Mouse (Mus musculus) heart, embryonic 13.5 days (tissue): Measurements from ENCODE around the gene Stt3b. TPM values are rescaled to one million over a fixed set of nuclear protein-coding genes. Genes with fewer than 3 reads are reported as not detected.

Experiments used
- ATAC-seq: fragments of 200-750 bp; cut with Nextera tagmentation; 2 replicates; pipeline ENCODE4 v1.8.0; 2017; ENCODE audit warnings: moderate TSS enrichment; ENCODE audit not compliant: insufficient number of reproducible peaks, low FRiP score, low TSS enrichment; ENCODE audit errors: extremely low read depth
- H3K27ac ChIP-seq: fragments of 300-500 bp; sonication (generic); replicated peaks from 2 replicates; pipeline ENCODE4 v1.5.1; 2015; ENCODE audit warnings: moderate library complexity, mild to moderate bottlenecking, inconsistent platforms
- H3K27me3 ChIP-seq: fragments of 300-500 bp; sonication (generic); replicated peaks from 2 replicates; pipeline ENCODE4 v1.6.1; 2015; ENCODE audit warnings: mild to moderate bottlenecking, inconsistent platforms
- H3K36me3 ChIP-seq: fragments of 300-500 bp; sonication (generic); 2 replicates; pipeline ENCODE4 v1.6.1; 2015; ENCODE audit warnings: mild to moderate bottlenecking, inconsistent platforms
- H3K4me1 ChIP-seq: fragments of 300-500 bp; sonication (generic); 2 replicates; pipeline ENCODE4 v1.6.1; 2015; ENCODE audit warnings: inconsistent platforms
- H3K4me2 ChIP-seq: fragments of 300-500 bp; sonication (generic); 2 replicates; pipeline ENCODE4 v1.6.1; 2015; ENCODE audit warnings: inconsistent platforms, mild to moderate bottlenecking, moderate library complexity
- H3K4me3 ChIP-seq: fragments of 300-500 bp; sonication (generic); 2 replicates; pipeline ENCODE4 v1.5.1; 2015; ENCODE audit warnings: moderate library complexity, mild to moderate bottlenecking, inconsistent platforms
- H3K9ac ChIP-seq: fragments of 300-500 bp; sonication (generic); 2 replicates; pipeline ENCODE4 v1.6.1; 2015; ENCODE audit warnings: inconsistent platforms, mild to moderate bottlenecking, moderate library complexity
- H3K9me3 ChIP-seq: fragments of 300-500 bp; sonication (generic); 2 replicates; pipeline ENCODE4 v1.6.1; 2016; ENCODE audit warnings: inconsistent platforms
- WGBS: fragments of 180-500 bp; shearing (Covaris S2); methylation state at CpG from one replicate; pipeline ENCODE4 v1.1.7; 2015; ENCODE audit warnings: mixed read lengths; 5-methylcytosine and 5-hydroxymethylcytosine counted together
- polyA plus RNA-seq: library from polyadenylated mRNA; unstranded; fragments of >200 nt; fragmentation: Nextera tagmentation; extraction: Ambion mirVana; gene quantifications from 2 replicates; pipeline ENCODE4 v1.2.1, GENCODE M21; 2015

Stt3b gene
- polyA plus RNA-seq, 1 experiment from 2014 or later: 70.9 TPM

DNA sequence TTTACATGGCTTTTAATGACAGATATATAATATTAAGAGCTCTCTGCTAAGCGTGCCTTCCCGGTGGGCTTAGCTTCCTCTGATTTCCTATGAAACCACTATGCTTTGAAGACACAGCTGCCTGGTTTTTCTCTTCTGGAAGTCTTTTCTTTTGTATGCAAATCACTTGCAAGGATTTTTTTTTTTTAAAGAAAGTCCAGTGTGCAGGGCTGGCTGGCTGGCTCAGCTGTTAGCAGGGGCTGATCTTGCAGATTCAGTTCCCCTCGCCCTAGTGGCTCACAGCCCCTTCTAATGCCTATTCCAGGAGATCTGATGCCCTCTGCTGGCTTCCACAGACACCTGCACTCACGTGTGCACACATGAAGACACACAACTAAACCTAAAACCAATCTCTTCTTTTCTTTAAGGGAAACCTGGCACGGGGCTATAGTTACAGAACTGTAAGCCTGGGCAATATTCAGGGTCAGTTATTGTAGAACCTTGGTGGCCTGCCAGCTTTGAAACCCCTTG is 96.4 kb downstream of the Stt3b start:
- Histone ChIP-seq H3K4me2 (no peak overlapping the region), H3K4me3 (no peak overlapping the region), H3K27ac (no peak overlapping the region), H3K27me3 (no peaks in the 10 kb centered on the region), H3K4me1 (peaks cover 20% of the 10 kb centered on the region), H3K9ac (no peak overlapping the region), H3K9me3 (peaks cover 5% of the 10 kb centered on the region; the same call in 1 of the 2 replicates), H3K36me3 (no peaks in the 10 kb centered on the region)
- 83% methylated on average over 5 of the region's 5 CpGs for WGBS
- ATAC-seq: no peak

DNA sequence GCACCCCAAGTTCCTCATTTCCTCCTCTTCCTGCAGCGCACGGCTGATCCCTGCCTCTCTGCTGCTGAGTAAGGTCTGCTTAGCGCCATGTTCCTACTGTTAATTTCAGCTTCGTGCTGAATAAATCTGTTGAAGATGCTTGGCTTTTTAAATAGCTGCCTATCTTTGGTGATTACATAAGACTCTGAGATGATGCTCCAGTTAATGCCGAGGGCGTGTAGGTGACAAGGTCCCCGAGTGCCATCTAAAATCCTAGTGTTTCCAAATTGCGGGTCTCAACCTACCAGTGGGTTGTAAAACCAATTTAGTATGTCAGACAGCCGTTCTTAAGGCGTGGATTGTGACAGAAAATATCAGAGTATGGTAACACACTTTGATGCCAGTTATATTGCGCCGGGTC is 99.7 kb downstream of the Stt3b start:
- no peak for ATAC-seq
- no peak overlapping the region for H3K4me2 ChIP-seq

DNA sequence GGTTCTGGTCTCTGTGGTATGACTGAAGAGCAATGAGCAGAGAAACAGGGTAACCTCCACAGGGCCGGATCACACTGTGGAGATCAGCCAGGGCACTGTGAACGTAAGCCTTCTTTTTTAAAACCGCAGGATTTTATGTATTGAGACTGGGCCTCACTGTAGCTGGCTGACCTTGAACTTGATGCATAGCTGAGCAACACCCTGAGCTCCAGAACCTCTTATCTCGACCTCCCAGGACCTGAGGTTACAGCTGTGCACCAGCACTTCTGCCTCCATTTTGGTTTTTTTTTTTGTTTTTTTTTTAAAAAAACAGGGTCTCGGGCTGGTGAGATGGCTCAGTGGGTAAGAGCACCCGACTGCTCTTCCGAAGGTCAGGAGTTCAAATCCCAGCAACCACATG is 100.5 kb downstream of the Stt3b start:
- Histone ChIP-seq H3K27ac (no peak overlapping the region), H3K9me3 (peaks cover 5% of the 10 kb centered on the region; the same call in 1 of the 2 replicates), H3K36me3 (peaks cover 5% of the 10 kb centered on the region; the same call in 1 of the 2 replicates), H3K4me3 (no peak overlapping the region), H3K27me3 (no peaks in the 10 kb centered on the region), H3K9ac (no peak overlapping the region), H3K4me1 (peaks cover 16% of the 10 kb centered on the region), H3K4me2 (no peak overlapping the region)
- ATAC-seq: no peak
- WGBS: 71% methylated on average over 7 of the region's 7 CpGs

More for the DNA sequence above, 99.7 kb downstream of the Stt3b start:
- Histone ChIP-seq H3K27me3 (no peaks in the 10 kb centered on the region), H3K9ac (no peak overlapping the region), H3K27ac (no peak overlapping the region), H3K4me1 (peaks cover 23% of the 10 kb centered on the region), H3K9me3 (peaks cover 5% of the 10 kb centered on the region; the same call in 1 of the 2 replicates), H3K36me3 (peaks cover 5% of the 10 kb centered on the region; the same call in 1 of the 2 replicates), H3K4me3 (no peak overlapping the region)
- WGBS: 82% methylated on average over 12 of the region's 12 CpGs

DNA sequence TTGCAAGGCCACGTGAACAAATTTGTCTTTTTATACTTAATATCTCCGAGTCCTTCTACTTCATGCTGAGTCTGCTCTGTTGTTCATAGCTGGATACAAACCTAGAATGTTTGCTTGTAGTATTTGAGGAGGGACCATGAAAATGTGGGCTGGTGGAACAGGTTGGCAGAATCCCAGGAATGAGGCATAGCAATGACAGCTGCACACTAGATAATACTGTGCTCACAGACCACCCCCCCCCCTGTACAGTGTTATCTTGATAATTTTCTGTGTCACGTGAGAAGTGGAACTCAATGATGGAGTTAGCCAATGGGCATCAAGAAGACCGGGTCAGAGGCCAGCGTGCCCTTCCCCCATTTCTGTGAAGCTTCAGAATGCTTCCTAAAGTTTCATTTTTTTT is 104.0 kb downstream of the Stt3b start:
- no peak overlapping the region for H3K4me3 ChIP-seq
- H3K4me2 ChIP-seq: no peak overlapping the region; the same call in 1 of the 2 replicates
- H3K9ac ChIP-seq: no peak overlapping the region
- no peak for ATAC-seq
- H3K4me1 ChIP-seq: peaks cover 11% of the 10 kb centered on the region
- H3K27me3 ChIP-seq: no peaks in the 10 kb centered on the region
- H3K9me3 ChIP-seq: no peaks in the 10 kb centered on the region
- peaks cover 5% of the 10 kb centered on the region; the same call in 1 of the 2 replicates for H3K36me3 ChIP-seq
- WGBS: 51% methylated on average over 5 of the region's 5 CpGs
- no peak overlapping the region for H3K27ac ChIP-seq

DNA sequence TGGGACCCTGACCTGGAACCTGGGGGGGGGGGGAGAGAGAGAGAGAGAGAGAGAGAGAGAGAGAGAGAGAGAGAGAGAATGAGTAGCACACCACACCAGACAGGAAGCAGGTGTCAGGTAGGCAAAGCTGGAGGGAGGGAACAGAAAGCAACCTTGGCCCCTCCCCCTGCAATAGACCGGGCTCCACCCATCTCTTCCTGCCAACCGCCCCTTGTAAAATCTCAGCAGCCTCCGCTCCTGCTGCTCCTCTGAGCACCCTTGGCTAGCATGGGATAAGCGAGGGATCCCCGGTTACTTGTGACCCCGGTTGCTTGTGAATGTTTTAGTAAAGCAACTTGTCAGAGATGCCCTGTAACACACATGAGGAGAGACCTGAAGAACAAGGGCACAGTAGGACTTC is 104.7 kb downstream of the Stt3b start:
- Histone ChIP-seq H3K27ac (no peak overlapping the region), H3K4me3 (no peak overlapping the region), H3K4me1 (peaks cover 11% of the 10 kb centered on the region), H3K36me3 (peaks cover 5% of the 10 kb centered on the region; the same call in 1 of the 2 replicates), H3K27me3 (no peaks in the 10 kb centered on the region), H3K4me2 (peak overlapping the region; percentile 48), H3K9me3 (no peaks in the 10 kb centered on the region), H3K9ac (no peak overlapping the region)
- no peak for ATAC-seq
- WGBS: 14% methylated on average over 6 of the region's 6 CpGs

DNA sequence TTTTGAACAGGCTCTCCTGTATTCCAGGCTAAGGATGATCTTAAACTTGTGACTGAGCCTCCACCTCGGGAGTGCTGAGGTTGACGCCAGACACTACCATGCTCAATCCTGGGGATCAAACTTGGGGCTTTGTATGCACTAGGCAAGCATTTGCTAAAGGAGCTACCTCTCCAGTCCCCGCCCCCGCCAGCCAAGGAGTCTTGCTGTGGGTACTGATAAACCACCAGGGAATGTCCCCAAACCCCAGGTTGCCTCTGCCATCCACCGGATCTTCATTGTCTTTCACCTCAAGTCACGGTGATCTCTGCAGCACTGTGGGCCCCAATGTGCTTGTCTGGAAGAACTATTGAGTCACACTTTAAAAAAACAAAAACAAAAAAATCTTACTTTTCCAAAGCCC is 107.1 kb downstream of the Stt3b start:
- WGBS: 57% methylated on average over 6 of the region's 6 CpGs
- Histone ChIP-seq H3K36me3 (peaks cover 1% of the 10 kb centered on the region; the same call in 1 of the 2 replicates), H3K4me3 (no peak overlapping the region), H3K9ac (no peak overlapping the region), H3K4me2 (no peak overlapping the region), H3K4me1 (peaks cover 11% of the 10 kb centered on the region), H3K27me3 (no peaks in the 10 kb centered on the region), H3K27ac (no peak overlapping the region), H3K9me3 (no peaks in the 10 kb centered on the region)
- ATAC-seq: no peak

DNA sequence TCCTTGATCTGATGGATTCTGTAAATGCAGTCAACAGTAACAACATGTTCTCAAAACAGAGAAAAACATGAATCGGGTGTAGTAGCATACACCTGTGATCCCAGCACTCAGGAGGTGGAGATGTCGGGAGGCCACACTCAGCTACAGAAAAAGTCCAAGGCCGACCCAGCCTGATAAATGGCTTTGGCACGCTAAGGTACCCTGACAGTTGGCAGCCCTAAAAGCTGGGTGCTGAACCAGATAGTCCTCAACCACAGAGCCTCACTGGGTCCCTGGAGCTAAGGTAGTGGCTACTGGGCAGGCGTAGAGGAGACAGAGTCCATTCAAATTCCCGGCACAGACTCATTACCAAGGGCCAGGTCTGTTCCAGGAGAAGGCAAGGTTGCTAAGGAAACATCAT is 109.0 kb downstream of the Stt3b start:
- no peaks in the 10 kb centered on the region for H3K27me3 ChIP-seq
- H3K9ac ChIP-seq: no peak overlapping the region
- no peak overlapping the region for H3K27ac ChIP-seq
- WGBS: 85% methylated on average over 6 of the region's 6 CpGs
- peaks cover 14% of the 10 kb centered on the region for H3K4me1 ChIP-seq
- no peaks in the 10 kb centered on the region for H3K9me3 ChIP-seq
- H3K4me3 ChIP-seq: no peak overlapping the region
- no peak for ATAC-seq
- H3K36me3 ChIP-seq: no peaks in the 10 kb centered on the region; the same call in 1 of the 2 replicates
- no peak overlapping the region for H3K4me2 ChIP-seq

DNA sequence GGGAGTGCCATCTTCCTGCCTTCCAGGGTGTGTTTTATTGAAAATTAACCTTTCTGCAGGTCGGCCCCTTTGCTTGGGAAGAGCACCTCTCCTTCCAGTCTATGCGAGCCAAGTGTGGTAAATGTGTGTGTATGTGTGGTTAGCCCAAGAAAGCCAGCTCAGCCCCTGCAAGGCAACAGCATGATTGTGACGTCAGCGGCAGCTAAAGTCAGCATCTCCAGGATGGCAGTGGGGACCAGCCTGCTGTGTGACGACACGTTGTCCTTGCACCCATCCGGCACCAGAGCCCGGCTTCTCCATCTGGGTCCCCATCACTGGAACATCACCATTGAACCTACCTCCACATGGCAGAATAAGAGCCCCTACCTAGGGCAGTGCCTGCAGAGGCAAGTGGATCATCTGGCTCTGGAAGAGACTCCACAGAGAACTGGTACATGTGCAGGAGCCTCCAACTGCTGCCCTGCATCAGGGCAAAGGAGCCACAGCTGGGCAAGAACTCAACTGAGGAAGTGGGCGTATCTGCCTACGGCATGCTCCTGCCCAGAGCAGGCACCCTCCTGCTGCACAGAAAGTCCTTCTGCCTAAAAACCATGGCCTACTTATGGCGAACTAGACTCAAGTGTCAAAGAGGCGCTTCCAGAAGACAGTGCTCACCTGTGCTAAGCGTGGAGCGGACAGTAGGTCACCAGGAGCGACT is 109.9 kb downstream of the Stt3b start:
- no peak overlapping the region for H3K9ac ChIP-seq
- no peak for ATAC-seq
- no peaks in the 10 kb centered on the region; the same call in 1 of the 2 replicates for H3K36me3 ChIP-seq
- WGBS: 87% methylated on average over 15 of the region's 15 CpGs
- H3K4me1 ChIP-seq: peaks cover 5% of the 10 kb centered on the region; the same call in 1 of the 2 replicates
- H3K27ac ChIP-seq: no peak overlapping the region
- no peak overlapping the region for H3K4me2 ChIP-seq
- no peaks in the 10 kb centered on the region for H3K9me3 ChIP-seq
- no peak overlapping the region for H3K4me3 ChIP-seq
- H3K27me3 ChIP-seq: no peaks in the 10 kb centered on the region

DNA sequence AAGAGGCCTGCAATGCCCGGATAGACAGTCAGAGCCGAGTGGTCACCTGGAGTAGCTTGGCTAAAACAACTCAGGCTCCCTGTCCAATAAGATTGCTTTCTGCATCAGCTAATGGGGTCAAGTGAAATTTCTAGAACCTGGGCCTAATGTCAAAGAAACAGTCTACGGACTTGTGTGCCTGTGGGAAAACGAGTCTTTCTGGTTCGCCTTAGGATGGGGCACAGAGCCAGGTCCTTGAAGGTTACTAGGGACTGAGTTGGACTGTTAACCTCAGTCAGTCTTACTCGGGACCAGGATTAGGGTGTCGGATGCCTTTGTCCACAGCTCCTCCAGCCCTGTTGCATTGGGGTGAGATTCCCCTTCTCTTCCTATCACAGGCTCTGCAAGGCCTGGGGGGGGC is 113.1 kb downstream of the Stt3b start:
- no peak overlapping the region for H3K4me3 ChIP-seq
- ATAC-seq: no peak
- H3K36me3 ChIP-seq: no peaks in the 10 kb centered on the region; the same call in 1 of the 2 replicates
- no peak overlapping the region for H3K27ac ChIP-seq
- H3K9ac ChIP-seq: no peak overlapping the region
- no peaks in the 10 kb centered on the region for H3K9me3 ChIP-seq
- H3K27me3 ChIP-seq: no peaks in the 10 kb centered on the region
- WGBS: 60% methylated on average over 7 of the region's 7 CpGs
- H3K4me2 ChIP-seq: no peak overlapping the region
- H3K4me1 ChIP-seq: peaks cover 5% of the 10 kb centered on the region; the same call in 1 of the 2 replicates

DNA sequence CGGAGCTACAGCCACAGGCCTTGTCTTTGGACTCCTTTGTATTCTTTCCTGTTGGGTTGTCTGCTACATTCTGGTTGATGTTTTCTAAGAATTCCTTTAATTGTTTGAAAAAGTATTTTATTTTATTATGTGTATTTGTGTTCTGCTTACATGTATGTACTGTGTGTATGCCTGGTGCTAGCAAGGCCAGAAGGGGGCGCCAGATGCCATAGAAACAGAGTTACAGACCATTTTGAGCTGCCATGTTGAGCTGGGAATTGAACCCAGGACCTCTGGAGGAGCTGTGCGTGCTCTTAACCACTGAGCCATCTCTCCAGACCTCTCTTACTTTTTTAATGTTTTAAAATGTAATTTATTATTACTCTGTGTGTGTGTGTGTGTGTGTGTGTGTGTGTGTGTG is 117.3 kb downstream of the Stt3b start:
- Histone ChIP-seq H3K27ac (no peak overlapping the region), H3K9ac (no peak overlapping the region), H3K27me3 (no peaks in the 10 kb centered on the region), H3K4me1 (peaks cover 33% of the 10 kb centered on the region), H3K36me3 (no peaks in the 10 kb centered on the region), H3K4me3 (no peak overlapping the region), H3K9me3 (no peaks in the 10 kb centered on the region), H3K4me2 (no peak overlapping the region)
- 75% methylated on average over 3 of the region's 3 CpGs for WGBS
- ATAC-seq: no peak
